Mouse (Mus musculus) spleen, embryonic (tissue): ENCODE measurements around the gene Gstp3.
"Not testable (repeated sequence)": the region's sequence is repeated elsewhere in the genome, so short reads cannot be mapped to it uniquely, and the experiment has no call there.

ENCODE experiments used
- CTCF ChIA-PET: fragments of 350-600 bp; sonication (Branson Sonifier 250); formaldehyde crosslinking; loops from one replicate; lab custom pipeline; 2022; lab: Charles Lee

Gene Gstp3

DNA sequence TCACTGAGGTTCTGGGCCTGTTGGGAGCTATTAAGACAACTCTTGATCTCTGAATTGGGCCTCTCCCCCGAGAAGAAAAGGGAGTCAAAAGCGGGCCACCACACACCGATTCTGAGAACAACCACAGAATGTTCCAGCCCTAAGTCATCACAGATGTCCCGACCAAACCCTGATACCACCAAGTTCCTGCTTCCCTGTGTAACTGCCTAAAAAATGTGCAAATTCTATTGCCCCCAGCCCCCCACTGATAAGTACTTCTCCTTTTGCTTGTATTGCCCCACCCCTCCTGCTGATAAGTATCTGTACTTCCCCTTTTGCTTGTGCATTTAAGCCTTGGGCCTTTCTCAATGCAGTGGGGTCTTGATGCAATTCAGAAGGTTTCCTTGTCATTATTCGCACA is 15.3 kb downstream of the Gstp3 start:
- CTCF ChIA-PET, result interaction anchor here (0.8 kb wide), 1 partner anchor 8 kb away, joined by 3 read pairs; no protein-coding TSS in a partner anchor

DNA sequence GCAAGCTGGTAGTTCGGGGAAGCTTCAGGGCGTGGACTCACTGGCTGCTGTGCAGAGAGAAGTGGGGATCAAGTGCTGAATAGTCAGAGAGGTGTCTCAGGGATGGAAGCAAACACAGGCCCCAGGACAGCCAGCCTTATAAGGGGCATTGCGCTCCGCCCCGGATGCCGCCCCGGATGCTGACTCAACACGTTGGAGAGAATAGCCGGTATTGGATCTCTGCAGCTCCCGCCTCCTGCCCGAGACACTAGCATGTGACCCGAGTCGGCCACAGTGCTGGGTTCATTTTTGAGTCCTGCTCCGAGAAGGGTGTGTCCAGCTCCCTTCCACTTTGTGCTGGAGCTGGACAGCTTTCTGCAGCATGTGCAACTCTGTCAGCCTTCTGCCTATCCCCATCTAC is 17.2 kb downstream of the Gstp3 start:
- CTCF ChIA-PET, result interaction anchor here (0.7 kb wide), 1 partner anchor 139 kb away, joined by 3 read pairs; no protein-coding TSS in a partner anchor

DNA sequence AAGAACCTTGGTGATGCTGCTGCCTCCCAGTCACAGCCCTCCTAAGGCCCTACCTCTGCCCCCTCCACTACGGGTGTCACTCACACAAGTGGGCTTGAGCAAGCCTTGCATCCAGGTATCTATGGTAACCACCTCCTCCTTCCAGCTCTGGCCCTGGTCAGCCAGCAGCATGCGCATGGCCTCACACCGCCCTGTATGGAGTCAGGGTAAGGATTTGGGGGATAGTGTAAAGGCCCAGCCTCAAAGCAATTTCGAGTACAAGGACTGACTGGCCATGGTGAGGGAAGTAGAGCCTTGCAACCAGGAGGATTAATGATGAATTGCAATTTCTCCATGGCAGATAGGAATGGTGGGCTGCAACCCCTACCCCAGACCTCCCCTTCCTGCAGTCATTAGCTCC is 17.9 kb downstream of the Gstp3 start:
- CTCF ChIA-PET, result not testable (repeated sequence)

DNA sequence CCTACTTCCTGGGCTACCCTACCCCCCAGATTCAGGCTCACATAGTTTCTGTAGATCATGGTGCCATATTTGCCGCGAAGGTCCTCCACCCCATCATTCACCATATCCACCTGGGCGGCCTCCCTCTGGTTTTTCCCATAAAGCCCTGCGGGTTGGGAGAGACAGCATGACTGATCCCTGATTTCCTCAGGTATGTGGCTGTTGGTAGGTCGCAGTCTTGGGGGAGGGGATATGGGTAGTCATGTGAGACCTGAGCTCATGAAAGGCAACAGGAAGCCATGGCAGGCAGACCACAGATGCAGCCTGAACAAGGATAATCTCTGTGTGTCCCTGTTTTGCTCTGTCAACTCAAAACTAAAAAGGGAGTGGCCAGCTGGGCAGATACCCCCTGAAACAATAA is 18.4 kb downstream of the Gstp3 start:
- CTCF ChIA-PET, result not testable (repeated sequence)

DNA sequence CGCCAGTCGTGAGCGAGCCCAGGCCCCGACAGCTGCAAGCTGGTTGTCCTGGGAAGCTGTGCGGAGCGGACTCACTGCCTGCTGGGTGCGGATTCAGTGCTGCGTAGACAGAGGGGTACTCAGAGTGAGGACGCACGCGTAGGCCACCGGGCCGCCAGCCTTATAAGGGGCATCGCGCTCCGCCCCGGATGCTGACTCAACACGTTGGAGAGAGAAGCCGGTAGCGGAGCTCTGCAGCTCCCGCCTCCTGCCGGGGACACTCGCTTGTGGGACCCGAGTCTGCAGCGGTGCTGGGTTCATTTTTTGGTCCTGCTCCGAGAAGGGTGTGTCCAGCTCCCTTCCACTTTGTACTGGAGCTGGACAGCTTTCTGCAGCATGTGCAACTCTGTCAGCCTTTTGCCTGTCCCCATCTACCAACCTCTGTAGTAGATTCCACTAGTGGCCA is 21.6 kb downstream of the Gstp3 start, which contains the start of gene Gstp1:
Gstp1 (minus strand) TSS at position 198 of the 445 bp plus-strand sequence.
- CTCF ChIA-PET, result interaction anchor here (0.6 kb wide), 1 partner anchor 10 kb away, joined by 4 read pairs; no protein-coding TSS in a partner anchor

DNA sequence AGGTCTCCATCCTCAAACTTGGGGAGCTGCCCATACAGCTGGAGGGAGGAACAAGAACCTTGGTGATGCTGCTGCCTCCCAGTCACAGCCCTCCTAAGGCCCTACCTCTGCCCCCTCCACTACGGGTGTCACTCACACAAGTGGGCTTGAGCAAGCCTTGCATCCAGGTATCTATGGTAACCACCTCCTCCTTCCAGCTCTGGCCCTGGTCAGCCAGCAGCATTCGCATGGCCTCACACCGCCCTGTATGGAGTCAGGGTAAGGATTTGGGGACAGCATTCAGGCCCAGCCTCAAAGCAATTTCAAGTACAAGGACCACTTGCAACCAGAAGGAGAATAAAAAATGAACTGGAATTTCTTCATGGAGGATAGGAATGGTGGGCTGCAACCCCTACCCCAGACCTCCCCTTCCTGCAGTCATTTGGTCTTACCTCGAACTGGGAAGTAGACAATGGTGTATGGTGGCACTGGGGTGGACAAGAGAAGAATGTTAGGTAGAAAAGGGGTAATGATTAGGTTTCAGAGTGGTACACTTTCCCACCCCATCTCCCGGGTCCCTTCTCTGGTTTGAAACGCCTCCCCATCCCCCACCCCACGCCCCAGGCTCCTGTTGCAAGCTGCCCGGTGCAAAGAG is 22.1 kb downstream of the Gstp3 start:
- CTCF ChIA-PET, result interaction anchor here (0.6 kb wide), 1 partner anchor 10 kb away, joined by 4 read pairs; no protein-coding TSS in a partner anchor

DNA sequence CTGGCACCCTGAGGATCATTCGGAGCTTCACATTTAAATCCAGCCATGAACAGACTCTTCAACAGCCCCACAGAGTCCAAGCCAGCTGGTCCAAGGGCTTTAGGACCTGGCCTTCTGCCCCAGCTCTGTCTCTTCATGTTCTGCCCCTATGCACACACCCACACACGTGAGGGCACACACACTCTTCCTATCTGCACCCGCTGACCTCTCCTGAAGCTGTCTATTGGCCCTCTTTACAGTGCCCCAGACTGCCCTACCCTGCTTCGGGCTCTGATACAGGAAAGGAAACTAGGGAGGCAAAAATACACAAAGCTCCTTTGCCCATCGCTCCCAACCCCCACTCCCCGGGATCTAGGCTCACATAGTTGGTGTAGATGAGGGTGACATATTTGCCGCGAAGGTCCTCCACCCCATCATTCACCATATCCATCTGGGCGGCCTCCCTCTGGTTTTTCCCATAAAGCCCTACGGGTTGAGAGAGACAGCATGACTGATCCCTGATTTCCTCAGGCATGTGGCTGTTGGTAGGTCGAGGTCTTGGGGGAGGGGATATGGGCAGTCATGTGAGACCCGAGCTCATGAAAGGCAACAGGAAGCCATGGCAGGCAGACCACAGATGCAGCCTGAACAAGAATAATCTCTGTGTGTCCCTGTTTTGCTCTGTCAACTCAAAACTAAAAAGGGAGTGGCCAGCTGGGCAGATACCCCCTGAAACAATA is 22.9 kb downstream of the Gstp3 start:
- CTCF ChIA-PET, result no interaction called here

DNA sequence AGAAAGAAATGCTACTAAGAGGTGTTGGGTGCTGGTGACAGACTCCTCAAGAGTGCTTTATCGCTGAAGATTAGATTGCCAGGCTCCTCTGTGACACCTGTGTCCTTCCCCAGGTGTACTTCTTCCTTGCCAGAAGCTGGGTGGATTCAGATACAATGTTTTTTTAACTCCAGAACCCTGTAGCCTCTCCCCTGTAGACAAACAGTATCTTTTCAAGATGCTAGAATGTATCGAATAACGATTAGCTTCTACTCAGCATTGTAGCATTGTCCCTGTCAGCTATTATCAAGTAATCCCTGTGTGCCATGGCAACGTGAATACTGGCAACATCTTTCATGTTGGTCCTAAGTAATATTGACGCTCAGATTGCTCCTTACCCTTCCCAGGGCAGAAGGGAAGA is 25.6 kb downstream of the Gstp3 start:
- CTCF ChIA-PET, result interaction anchor here (0.6 kb wide), 1 partner anchor 271 kb away, joined by 3 read pairs; no protein-coding TSS in a partner anchor

DNA sequence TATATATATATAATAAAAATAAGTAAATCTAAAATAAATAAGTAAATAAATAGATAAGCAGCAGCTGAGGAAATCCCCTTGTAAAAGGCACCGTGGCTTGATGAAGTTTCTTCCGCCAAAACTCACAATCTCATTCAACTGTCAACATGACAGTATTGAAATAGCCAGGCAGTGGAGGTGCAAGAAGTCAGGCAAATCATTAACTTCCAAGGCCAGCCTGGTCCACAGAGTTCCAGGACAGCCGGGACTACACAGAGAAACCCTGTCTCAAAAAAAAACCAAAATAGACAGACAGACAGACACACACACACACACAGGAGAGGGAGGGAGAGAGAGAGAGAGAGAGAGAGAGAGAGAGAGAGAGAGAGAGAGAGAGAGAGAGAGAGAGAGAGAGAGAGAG is 26.1 kb downstream of the Gstp3 start:
- CTCF ChIA-PET, result no interaction called here

DNA sequence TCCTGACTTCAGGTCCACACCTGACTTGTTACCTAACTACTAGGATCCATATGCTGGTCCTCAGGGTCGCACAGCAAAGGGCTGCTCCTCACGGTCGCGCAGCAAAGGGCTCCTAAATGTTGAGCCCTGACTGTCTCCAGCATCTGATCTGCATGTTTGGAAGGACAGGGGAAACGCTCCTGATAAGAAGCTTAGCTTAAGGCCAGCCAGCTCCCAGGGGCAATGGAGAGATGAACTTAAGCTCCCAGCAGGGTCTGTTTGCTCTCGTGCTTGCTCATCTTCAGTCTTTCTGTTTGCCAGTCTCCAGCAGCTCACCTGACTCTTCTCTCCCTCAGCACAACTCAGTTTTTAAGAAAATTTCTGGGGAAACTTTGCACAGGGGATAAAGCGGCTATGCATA is 26.7 kb downstream of the Gstp3 start:
- CTCF ChIA-PET, result no interaction called here

DNA sequence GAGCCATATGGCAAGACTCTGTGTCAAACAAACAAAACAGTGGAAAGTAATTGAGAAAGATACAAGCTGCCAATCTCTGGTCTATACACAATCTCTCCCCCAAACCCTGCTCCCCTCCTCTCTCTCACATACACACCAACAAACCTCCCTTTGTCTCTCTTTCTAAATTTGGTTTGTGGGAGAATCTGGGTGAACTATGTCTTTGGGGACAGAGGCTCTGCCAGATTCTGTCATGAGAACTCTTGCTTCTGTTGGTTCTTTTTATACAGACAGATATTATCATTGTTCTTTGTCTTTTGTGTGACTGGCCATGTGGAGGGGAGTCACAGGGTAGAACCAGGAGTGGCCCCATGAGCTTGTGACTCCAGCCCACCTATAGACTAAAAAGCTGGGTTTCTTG is 31.8 kb downstream of the Gstp3 start:
- CTCF ChIA-PET, result interaction anchor here (0.6 to 1.3 kb wide), 3 partner anchors 10 to 107 kb away, joined by 3 to 4 read pairs (median 3); partner anchors contain the start of genes Gstp1 and Gstp2

DNA sequence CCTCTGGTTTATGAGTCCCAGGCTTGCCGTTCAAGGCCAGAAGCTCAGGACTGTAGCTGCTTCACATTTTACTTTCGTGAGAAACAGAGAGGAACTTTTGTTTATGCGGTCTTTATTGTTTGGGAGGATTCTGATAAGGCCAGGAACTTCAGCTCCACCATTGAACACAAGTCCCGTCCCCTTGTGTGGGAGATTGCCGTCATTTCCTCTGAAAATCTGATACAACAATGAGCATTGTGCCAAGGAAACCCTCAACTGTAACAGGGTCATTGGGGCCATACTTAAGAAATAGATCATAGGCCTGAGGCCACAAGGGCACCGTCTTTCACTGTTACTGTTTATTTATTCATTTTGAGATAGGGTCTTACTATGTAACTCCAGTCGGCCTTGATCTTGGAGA is 36.2 kb downstream of the Gstp3 start:
- CTCF ChIA-PET, result no interaction called here

DNA sequence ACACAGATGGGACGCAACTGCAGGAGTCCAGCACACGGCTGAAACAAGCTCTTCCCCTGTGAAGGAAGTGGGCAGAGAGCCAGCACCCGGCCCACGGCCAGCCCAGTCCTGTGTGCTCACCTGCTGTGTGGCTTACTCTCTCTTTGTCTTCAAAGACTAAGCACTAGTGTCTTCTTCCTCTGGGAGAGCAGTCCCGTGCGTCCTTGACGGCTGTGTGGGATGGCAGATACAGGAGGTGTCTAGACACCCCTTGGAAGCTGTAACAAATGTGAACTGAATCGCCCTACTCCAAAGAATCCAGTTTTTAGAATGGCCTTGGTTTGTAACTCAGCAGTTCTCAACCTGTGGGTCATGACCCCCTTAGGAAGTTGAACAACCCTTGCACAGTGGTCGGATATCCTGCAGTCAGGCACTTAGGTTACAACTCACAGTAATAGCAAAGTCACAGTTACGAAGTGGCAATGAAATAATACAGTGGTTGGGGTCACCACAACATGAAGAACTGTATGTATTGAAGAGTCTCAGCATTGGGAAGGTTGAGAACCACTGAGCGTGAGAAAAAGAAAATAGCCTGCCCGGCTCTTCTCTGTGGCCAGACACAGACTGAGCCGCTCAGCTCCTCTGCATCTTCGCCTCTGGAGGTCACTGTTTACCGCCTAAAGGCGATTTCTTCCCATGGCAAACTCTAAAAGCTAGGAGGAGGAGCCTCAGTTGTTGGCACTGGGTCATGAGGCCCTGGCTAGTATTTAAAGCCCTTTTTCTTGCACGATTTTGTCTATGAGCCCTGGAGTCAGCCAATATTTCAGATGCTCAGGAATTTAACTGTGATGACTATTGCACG is 40.4 kb downstream of the Gstp3 start:
- CTCF ChIA-PET, result interaction anchor here (0.5 to 1.6 kb wide), 4 partner anchors 29 to 291 kb away, joined by 3 to 11 read pairs (median 6); no protein-coding TSS in a partner anchor

DNA sequence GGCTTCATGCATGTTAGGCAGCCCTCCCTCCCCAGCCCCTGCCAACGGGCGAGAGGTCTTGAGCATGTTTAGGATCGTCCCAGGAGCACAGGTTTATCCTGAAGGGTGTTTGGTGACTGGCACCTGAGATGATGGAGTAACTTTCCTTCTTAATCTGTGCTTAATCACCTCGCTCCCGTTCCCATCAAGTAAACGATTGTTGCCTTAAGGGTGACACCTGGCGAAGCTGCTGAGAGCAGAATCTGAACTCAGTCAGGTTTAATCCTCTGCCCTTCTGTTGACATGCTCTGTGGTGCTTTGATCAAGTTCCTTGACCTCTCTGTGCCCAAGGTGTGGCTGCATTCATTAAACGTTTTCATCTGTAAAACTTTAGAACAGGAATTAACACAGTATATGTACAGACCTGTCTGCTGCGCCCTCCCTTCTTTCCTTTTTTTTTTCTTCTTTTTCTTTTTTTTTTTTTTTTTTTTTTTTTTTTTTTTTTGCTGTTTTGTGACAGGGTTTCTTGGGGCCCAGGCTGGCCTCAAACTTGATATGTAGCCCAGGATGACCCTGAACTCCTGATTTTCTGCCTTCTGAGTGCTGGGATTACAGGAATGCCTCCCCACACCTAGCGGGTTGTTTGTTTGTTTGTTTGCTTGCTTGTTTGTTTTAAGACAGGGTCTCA is 41.3 kb downstream of the Gstp3 start:
- CTCF ChIA-PET, result interaction anchor here (1.6 kb wide), 1 partner anchor 30 kb away, joined by 11 read pairs; no protein-coding TSS in a partner anchor

DNA sequence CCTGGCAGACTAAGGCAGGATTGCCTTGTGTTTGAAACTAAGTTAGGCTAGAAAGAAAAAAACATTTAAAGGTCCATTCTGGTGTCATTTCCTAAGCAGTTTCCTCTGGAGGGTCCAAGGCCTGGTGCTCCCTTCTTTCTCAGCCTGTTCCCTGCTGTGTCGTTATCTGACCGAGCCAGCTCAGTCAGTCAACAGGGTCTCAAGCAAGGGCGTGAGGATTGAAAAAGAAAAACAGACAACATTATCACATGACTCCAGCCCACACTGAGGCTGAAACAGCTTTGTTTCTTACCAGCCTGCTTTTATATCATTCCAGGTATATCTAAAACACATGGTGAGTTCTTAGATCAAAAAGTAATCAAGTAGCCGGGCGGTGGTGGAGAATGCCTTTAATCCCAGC is 43.7 kb downstream of the Gstp3 start:
- CTCF ChIA-PET, result interaction anchor here (0.6 kb wide), 1 partner anchor 28 kb away, joined by 3 read pairs; no protein-coding TSS in a partner anchor

DNA sequence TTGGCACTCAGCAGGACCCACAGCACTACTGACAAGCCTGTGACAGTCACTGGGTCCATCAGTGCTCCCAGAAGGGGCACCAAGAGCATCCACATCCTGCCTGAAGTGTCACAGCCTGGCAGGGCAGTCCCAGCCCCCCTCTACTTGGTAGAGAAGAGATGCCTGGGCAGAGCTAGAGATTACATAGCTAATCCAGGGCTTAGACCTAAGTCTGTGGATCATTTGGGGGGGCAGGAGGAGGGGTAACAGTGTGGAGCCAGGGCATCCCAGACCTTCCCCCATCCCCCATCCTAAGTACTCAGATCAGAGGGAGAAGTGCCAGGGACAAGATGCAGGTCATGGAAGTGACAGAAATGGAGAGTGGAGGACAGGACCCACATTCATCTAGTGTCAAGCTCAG is 44.6 kb downstream of the Gstp3 start:
- CTCF ChIA-PET, result no interaction called here

DNA sequence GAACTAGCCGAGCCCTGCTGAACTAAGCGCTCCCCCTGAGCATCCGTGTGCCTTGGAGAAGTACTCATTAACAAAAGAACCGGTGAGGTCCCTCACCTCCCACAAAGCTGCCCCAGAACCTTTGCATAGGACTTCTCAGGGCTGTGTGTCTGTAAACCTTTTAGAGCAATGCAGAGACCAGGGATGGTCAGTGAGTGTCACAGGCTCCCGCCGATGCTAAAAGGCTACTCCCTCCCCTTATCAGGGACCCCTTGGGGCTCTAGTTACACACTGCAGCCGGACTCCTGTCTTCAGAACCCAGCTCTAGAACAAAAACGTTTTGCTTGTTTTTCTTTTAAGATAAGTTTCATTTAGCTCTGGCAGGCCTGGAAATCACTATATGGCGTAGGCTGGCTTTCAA is 46.3 kb downstream of the Gstp3 start:
- CTCF ChIA-PET, result no interaction called here

DNA sequence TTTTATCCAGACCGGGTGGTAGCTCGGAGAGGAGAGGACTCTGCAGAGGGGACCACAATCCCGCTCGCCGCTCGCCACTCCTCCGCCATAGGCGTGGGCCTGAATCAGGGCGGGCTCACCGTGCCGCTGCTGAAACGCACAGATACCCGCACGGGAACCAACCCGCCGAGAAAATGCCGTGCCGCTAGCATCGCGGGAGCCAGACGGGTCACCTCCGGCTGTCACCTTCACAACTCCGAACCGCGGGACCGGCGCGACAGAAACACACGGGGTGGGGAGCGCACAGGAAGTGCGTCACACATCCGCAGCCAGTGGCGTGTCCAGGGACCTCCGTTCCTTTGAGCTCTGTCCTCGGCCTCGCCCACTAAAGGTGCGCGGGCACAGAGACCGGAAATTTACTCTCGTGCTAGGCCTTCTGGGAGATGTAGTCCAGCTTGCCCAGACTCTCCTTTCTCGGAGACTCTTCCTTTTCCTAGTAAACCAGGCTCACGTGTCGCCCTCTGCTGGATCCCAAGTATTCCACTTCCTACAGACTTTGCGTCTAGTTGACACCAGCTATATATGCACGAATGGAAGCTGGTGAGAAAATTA is 46.8 kb downstream of the Gstp3 start, which contains the start of gene Ndufv1:
Ndufv1 (minus strand) TSS at position 375 of the 591 bp plus-strand sequence.
- CTCF ChIA-PET, result interaction anchor here (0.7 kb wide), 1 partner anchor 216 kb away, joined by 3 read pairs; no protein-coding TSS in a partner anchor

DNA sequence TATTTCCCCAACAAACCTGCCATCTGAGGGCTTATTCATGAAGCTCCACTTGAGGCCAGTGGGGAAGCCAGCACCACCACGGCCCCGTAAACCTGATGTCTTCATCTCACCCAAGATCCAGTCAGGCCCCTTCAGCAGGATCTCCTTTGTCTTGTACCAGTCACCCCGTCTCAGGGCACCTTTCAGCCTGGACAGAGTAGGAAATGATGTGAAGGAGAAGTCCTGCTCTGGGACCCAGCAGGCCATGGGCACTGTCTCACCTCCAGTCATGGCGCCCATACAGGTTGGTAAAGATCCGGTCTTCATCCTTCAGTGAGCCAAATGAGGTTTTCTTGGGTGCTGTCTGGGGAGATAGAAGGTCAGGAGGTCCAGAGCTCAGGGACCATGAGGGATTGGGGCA is 48.3 kb downstream of the Gstp3 start:
- CTCF ChIA-PET, result interaction anchor here (1.5 kb wide), 1 partner anchor 11 kb away, joined by 7 read pairs; the partner anchor contains the start of genes Gm49405 and Nudt8
